Mouse (Mus musculus) layer of hippocampus, adult 9-10 months (tissue): Measurements from ENCODE around the gene Slc17a9.
A peak's percentile ranks its signal among the peaks of the same experiment; 100 is the strongest.
"Not testable (repeated sequence)": the region's sequence is repeated elsewhere in the genome, so short reads cannot be mapped to it uniquely, and the experiment has no call there.

Experiments
- DNase-seq: peaks from one replicate; pipeline ENCODE4 v3.0.0; 2022; ENCODE audit warnings: low spot score

Slc17a9 gene

GRCm38 (mm10) chr2:180710276-180711155, 14.5 kb upstream of the Slc17a9 start:
- no peak for DNase-seq

GRCm38 (mm10) chr2:180711527-180711926, 13.5 kb upstream of the Slc17a9 start:
- no peak for DNase-seq

- no peak for DNase-seq
These were observed 12.9 kb upstream of the Slc17a9 start for GRCm38 (mm10) chr2:180712037-180712689.

- not testable (repeated sequence) for DNase-seq
These were observed 2.3 kb upstream of the Slc17a9 start for GRCm38 (mm10) chr2:180722748-180723147.

GRCm38 (mm10) chr2:180723865-180724264, 1.2 kb upstream of the Slc17a9 start:
- DNase-seq, result no peak

GRCm38 (mm10) chr2:180725414-180725778, 333 bp downstream of the Slc17a9 start:
- no peak for DNase-seq

- DNase-seq, result no peak
These were observed 980 bp downstream of the Slc17a9 start for GRCm38 (mm10) chr2:180725856-180726629.

GRCm38 (mm10) chr2:180726658-180727442, 1.8 kb downstream of the Slc17a9 start:
- no peak for DNase-seq

GRCm38 (mm10) chr2:180727613-180728021, 2.6 kb downstream of the Slc17a9 start:
- DNase-seq, result no peak

- no peak for DNase-seq
These were observed 6.0 kb downstream of the Slc17a9 start for GRCm38 (mm10) chr2:180731036-180731435.

- no peak for DNase-seq
These were observed 6.9 kb downstream of the Slc17a9 start for GRCm38 (mm10) chr2:180731984-180732383.

- DNase-seq, result no peak
These were observed 10.2 kb downstream of the Slc17a9 start for GRCm38 (mm10) chr2:180735232-180735631.

- DNase-seq, result no peak
These were observed 12.9 kb downstream of the Slc17a9 start for GRCm38 (mm10) chr2:180737984-180738383.

GRCm38 (mm10) chr2:180740349-180740748, 15.3 kb downstream of the Slc17a9 start:
- DNase-seq, result no peak

- DNase-seq, result no peak
These were observed 16.4 kb downstream of the Slc17a9 start for GRCm38 (mm10) chr2:180741421-180741820.

- DNase-seq, result no peak
These were observed 17.8 kb downstream of the Slc17a9 start for GRCm38 (mm10) chr2:180742820-180743219.

GRCm38 (mm10) chr2:180743321-180743720, 18.3 kb downstream of the Slc17a9 start:
- no peak for DNase-seq

- peak; percentile 79 for DNase-seq
These were observed 20.3 kb downstream of the Slc17a9 start for GRCm38 (mm10) chr2:180745248-180745927.

GRCm38 (mm10) chr2:180746569-180747192, 21.6 kb downstream of the Slc17a9 start:
- no peak for DNase-seq

GRCm38 (mm10) chr2:180748904-180749303, 23.8 kb downstream of the Slc17a9 start:
- DNase-seq, result no peak
